Mouse (Mus musculus) heart, adult 8-10 months (tissue): ENCODE data around the gene Ear2. TPM values are rescaled to one million over a fixed set of nuclear protein-coding genes. Genes with fewer than 3 reads are reported as not detected.
"Not testable (repeated sequence)": the region's sequence is repeated elsewhere in the genome, so short reads cannot be mapped to it uniquely, and the experiment has no call there.

ENCODE experiments used
- DNase-seq: peaks from one replicate; pipeline ENCODE4 v3.0.0; 2022; ENCODE audit warnings: low spot score
- total RNA-seq, 4 experiments: library from RNA; stranded (reverse); gene quantifications; 2 replicates each; pipeline ENCODE4 v1.2.4; 2022

Gene Ear2
- 1 to 10 TPM in 1 of 4 experiments, under 1 TPM in 2, not detected in 1; 0.52 to 1.8 (median 0.53) TPM for total RNA-seq

DNA sequence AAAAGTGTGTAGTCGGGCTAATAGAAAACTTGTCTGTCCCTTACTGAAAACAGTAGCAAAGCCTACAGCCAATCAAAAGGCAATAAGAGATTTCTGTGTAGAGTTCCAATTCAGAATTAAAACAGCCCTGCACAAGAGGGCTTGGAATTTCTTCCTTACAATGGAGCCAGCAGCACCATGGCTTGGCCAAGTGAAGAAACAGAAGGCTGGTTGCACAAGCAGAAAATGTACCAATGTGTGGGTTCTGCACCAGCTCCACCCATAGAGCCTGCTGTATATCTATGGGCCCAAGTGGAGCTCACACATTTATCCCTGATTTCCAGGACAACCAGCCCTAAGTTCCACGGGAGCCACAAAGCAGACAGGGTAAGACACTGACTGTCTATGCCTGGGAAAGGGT lies at the start of gene Ear2:
TSS of gene Ear2 (plus strand) at position 301 of the 400 bp plus-strand sequence.
- not testable (repeated sequence) for DNase-seq

DNA sequence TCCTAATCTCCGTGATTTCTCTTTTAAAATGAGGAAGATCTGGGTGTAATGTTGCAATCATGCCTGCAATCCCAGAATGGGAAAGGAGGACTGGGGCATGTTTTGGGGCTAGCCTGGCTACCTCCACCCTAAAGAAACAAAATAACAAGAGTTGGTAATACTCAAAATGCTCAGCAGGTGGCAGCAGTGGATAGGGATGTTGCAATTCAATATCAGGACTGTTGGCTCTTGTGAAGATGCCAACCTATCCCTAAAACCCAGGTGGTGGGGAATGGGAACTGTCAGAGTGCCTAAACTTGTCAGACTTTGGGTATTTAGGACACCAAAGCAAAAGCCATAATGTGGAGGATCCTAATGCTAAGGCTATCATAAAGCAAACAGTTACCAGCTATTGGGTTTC lies 34.6 kb upstream of the Ear2 start:
- not testable (repeated sequence) for DNase-seq

DNA sequence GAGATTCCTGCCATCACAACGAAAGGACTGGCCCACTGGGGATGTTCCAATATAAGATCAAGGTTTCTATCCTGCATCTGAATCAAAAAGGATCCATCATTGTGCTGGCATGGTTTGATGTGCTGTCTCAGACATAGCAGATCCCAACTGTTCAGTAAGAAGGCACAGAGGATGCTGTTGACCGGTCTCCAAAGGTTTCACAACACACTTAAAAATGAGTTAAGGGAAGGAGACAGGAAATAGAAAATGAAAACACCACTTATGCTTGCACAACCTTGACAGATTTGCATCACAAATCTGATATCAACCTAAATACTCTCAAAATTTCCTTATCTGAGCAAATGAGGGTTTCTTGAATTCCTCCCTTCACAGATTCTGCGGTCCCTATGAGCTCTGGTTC lies 31.9 kb upstream of the Ear2 start:
- DNase-seq: not testable (repeated sequence)

DNA sequence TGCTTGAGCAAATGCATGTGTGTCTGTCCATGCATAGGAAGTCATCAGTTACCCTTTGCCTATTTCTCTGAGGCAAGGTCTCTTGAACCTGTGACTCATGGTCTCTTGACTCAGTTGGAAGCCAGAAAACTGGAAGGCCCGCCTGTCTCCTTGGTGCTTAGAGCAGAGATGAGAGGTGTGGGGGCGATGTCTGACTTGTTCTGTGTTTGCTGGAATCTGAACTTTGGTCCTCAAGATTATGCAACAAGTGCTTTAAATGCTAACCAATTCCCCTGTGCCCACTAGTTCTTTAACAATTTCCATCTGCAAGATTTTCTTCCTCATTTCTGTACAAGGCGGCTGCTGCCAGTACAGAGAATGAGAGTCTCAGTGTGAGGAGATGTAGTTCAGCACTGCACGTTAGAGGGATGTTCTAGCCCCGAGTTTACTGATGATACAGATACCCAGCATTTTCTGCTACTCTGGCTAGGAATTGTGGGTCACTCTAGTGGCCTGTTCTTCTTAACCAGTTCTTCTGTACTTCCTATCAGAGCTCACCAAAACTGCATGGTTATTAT lies 24.6 kb upstream of the Ear2 start:
- DNase-seq: not testable (repeated sequence)

DNA sequence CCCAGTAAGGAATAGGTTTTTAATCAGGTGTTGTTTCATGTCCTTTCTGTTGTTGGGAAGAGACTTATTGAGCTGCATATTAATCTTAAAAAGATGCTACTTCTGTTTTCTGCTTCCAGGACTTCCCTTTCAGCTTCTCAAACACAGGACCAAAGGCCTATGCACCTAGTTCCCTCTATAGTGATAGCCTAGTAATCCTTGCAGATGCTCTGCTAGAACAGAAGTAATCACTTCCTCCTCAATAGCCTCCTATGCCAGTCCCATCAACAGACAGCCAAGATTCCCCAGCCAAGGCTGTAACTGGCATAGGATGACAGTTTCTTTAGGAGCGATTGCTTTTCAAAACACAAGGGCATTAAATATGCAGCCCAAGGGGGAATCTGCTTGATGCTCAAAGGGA lies 15.9 kb upstream of the Ear2 start:
- DNase-seq: not testable (repeated sequence)

DNA sequence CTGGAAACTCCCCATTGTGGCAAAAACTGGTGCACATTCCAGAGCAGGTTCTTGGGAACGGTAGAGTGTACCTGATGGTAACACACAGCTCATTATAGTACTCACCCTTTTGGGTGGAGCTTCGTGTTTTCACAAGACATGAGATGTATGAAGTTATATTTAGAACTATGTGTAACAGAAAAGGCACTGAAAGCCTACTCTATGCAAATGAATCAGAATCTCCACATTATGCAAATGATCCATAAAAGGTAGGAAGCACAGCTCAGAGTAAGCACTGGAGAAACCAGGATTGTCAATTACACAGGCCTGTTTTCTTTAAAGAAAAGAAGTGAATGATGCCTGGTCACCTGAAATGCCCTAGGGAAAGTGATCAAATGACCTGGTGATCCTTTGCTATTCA lies 14.9 kb upstream of the Ear2 start:
- not testable (repeated sequence) for DNase-seq

DNA sequence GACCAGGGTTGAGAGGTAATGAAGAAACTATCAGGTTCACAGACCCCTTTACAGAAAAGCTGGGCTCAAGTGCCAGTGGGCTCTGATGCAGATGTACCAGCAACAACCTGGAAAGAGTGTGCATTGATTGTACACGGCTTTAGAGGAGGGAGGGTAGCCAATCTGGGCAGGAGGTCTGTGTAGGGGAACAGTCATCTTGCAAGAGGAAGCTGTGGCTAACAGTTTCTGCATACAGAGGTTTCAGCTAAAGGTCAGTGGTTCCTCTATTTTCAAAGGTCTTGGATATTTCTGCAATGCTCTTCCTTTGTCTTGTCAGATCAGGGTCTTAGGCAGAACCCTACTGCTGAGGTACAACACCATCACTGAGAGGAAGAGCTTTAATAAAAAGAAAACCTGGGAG lies 10.9 kb upstream of the Ear2 start:
- not testable (repeated sequence) for DNase-seq

DNA sequence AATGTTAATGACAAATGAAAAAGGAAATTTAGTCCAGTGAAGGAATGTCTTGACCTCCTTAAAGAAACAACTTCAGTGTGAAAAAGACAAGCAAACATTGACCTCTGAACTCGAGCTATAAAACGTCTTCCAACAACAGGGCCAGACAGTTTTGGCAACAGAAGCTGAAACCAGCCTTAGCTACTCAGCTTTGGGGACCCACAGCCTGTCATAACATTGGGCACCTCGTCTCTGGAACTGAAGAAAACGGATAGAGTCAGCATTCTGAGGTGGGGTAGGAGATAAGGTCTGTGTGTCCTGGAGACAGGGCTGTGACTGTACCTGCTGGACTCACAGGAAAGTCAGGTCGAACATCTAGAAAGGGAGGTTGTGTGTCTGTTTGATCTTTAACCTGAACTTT lies 8.0 kb upstream of the Ear2 start:
- DNase-seq: not testable (repeated sequence)

DNA sequence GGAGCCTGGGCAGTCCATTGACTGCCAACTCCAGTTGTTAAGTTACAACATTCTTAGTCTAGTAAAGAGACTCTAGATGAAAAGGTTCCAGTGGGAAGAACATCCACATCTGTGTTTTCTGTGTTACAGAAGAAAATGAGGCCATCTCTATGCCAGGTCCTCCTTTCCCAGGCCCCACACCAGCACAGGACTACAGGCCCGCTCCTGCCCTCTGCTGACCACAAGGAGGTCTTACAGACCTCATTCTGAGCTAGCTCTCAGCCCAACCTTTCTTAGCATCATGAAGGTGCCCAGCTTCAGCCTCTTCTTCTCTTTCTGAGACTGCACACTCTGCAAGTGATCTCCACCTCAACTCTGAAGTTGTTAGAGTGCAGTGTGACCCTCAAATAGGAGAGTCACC lies 2.4 kb upstream of the Ear2 start:
- DNase-seq: not testable (repeated sequence)

DNA sequence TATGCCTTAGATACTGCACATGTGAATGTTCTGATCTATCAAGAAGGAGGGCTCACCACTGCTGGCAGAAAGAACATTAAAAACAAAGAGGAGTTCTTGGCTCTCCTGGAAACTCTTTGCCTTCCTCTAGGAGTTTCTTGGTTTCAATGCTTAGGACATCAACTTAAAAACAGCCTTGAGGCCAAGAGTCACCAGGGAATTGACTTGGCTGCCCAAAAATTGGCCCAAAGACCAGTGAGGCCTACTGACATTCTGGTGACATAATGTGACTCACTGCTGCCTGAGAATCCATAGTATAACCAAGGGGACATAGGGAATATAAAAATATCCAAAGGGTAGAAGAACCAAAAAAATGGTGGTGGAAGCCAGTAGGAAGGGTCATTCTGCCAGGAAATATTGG lies 8.5 kb downstream of the Ear2 start:
- DNase-seq: no peak

DNA sequence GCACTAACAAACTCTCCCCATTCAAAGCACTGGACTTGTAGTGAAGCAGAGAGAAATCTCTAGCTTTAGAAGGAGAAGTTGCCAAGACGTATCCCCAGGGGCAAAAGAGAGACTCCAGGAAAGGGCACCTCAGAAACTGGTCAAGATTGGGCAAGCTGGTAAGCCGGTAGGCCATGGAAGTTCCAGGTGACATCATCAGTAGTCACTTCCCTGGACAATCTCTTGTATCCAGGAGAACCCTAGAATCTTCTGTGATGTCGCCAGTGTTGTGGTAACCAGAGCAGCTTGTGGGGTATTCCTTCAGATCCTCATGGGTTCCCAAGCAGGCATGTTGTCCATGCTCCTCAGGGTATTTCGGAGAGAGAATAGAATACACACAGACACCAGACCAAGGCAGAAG lies 21.1 kb downstream of the Ear2 start, which contains the start of gene Gm3327:
TSS of gene Gm3327 (plus strand) at position 301 of the 400 bp plus-strand sequence.
- DNase-seq: not testable (repeated sequence)

Other genes starting within 250 kb of the Ear2 start
- gene Ear1, start 227.1 kb upstream of the Ear2 start, total RNA-seq: under 1 TPM in 1 of 4 experiments, not detected in 3; 0.55 TPM
- not detected for gene Ear10, start 179.1 kb upstream of the Ear2 start, total RNA-seq
- 1 to 10 TPM; 2.6 to 5.3 (median 4.2) TPM for gene Gm8113, start 177.3 kb upstream of the Ear2 start, total RNA-seq
- gene Ang5, start 145.6 kb upstream of the Ear2 start, total RNA-seq: not detected
- not detected for gene Ang6, start 100.4 kb upstream of the Ear2 start, total RNA-seq
- gene Gm3327, start 21.2 kb downstream of the Ear2 start, total RNA-seq: not detected
- not detected for gene Gm8212, start 95.0 kb downstream of the Ear2 start, total RNA-seq
- gene 4930503E14Rik, start 110.6 kb downstream of the Ear2 start, total RNA-seq: not detected
- gene Gm8220, start 182.9 kb downstream of the Ear2 start, total RNA-seq: not detected
- gene Gm5930, start 235.9 kb downstream of the Ear2 start, total RNA-seq: not detected